Comparison of ENCODE assay signal across 14 mouse cellular contexts in the genomic region with DNA sequence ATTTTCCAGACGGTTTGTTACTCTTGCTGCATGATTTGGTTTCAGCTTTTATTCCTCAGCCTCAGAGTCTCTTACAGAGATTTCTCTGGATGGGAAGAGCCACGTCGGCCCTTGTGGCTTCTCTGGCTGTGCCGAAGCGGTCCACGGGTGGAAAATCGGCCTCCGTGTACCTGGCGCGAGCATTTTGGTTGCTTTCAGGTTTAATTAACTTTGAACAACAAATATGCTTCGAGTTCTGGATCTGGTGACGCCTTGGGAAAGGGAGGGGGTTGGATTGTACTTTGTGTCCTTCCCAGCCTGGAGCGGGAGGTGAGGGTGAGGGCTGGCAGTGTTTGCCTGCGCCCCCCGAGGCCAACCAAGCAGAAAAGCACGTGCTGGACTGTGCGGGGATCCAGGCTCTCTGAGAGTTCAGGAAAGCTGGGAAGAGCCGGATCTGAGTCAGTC. TPM values are rescaled to one million over a fixed set of nuclear protein-coding genes. Genes with fewer than 3 reads are reported as not detected.
DNase-seq lines count a peak whose midpoint lies in the region; ATAC-seq and TF ChIP-seq lines count a peak whose summit lies in the region.
"Had no signal": no experiment of that assay in that cellular context is flagged by ENCODE, and none has a peak within 500 bp of the region (broad histone marks: within the 10 kb centered on the region; RNA-seq: fewer than 3 reads in every experiment).

No protein-coding gene starts in this region.

- no peak overlapping the region for H3K27ac ChIP-seq in neural tube, embryonic 15.5 days (replicated peaks)
- H3K27ac ChIP-seq in hindbrain, embryonic 16.5 days (ENCODE audit: low read depth, low read length) = peak overlapping the region; percentile 29; the same call in 1 of the 2 replicates
- no peak overlapping the region for H3K27ac ChIP-seq in intestine, postnatal 0 days (ENCODE audit: low read depth, low read length)
- H3K27ac ChIP-seq: liver, embryonic 12.5 days had no signal

- peaks cover 9% of the 10 kb centered on the region; the same call in 1 of the 2 replicates for H3K4me1 ChIP-seq in neural tube, embryonic 15.5 days
- peaks cover 3% of the 10 kb centered on the region; the same call in 1 of the 2 replicates for H3K4me1 ChIP-seq in hindbrain, embryonic 16.5 days (ENCODE audit: control insufficient read depth, insufficient read depth, low read depth, low read length)
- H3K4me1 ChIP-seq in intestine, postnatal 0 days (replicated peaks; ENCODE audit: control insufficient read depth, insufficient read depth, low read length) = no peaks in the 10 kb centered on the region
- H3K4me1 ChIP-seq: liver, embryonic 12.5 days had no signal

- 1% methylated on average over 18 of the region's 18 CpGs for WGBS in neural tube, embryonic 15.5 days
- 2% methylated on average over 18 of the region's 18 CpGs for WGBS in hindbrain, embryonic 16.5 days
- 1% methylated on average over 18 of the region's 18 CpGs for WGBS in intestine, postnatal 0 days

- no peak for ATAC-seq in neural tube, embryonic 15.5 days (ENCODE audit: low FRiP score)
- ATAC-seq in hindbrain, embryonic 16.5 days = peak; percentile 53; the same call in 1 of the 2 replicates
- ATAC-seq in intestine, postnatal 0 days = no peak
- ATAC-seq in inflammation-experienced regulatory T-cells, adult 6 months = no peak
- ATAC-seq: liver, embryonic 12.5 days had no signal

- TF ChIP-seq CTCF in intestine, postnatal 0 days (IDR thresholded peaks at IDR 0.05; ENCODE audit: low read depth) = no peak

- H3K9me3 ChIP-seq in neural tube, embryonic 15.5 days (replicated peaks) = no peaks in the 10 kb centered on the region
- no peaks in the 10 kb centered on the region for H3K9me3 ChIP-seq in hindbrain, embryonic 16.5 days (ENCODE audit: control insufficient read depth, low read length)
- no peaks in the 10 kb centered on the region for H3K9me3 ChIP-seq in intestine, postnatal 0 days (ENCODE audit: control insufficient read depth)
- H3K9me3 ChIP-seq: G1E; liver, embryonic 12.5 days had no signal

- DNase-seq in cerebellum, adult 9-10 months = peak; percentile 13
- no peak for DNase-seq in cerebellum, adult 8-10 months
- peak; percentile 67 for DNase-seq in neural tube, embryonic 10.5 days (ENCODE audit: extremely low spot score, low spot score)
- peak; percentile 88 for DNase-seq in retina, postnatal 1 day
- DNase-seq: gastrocnemius, postnatal 25 days; kidney, adult 9 months; lung, postnatal 14 days had no signal

- H3K9ac ChIP-seq in neural tube, embryonic 15.5 days (replicated peaks) = no peak overlapping the region
- H3K9ac ChIP-seq in hindbrain, embryonic 16.5 days (ENCODE audit: low read depth, low read length) = peak overlapping the region; percentile 22; the same call in 1 of the 2 replicates
- no peak overlapping the region for H3K9ac ChIP-seq in intestine, postnatal 0 days (ENCODE audit: low read depth, low read length)
- H3K9ac ChIP-seq: liver, embryonic 12.5 days had no signal

- no peaks in the 10 kb centered on the region for H3K36me3 ChIP-seq in neural tube, embryonic 15.5 days
- no peaks in the 10 kb centered on the region for H3K36me3 ChIP-seq in hindbrain, embryonic 16.5 days (ENCODE audit: control insufficient read depth, insufficient read depth, low read length)
- H3K36me3 ChIP-seq in intestine, postnatal 0 days (ENCODE audit: control insufficient read depth, insufficient read depth) = no peaks in the 10 kb centered on the region
- H3K36me3 ChIP-seq: G1E; liver, embryonic 12.5 days had no signal

- no peak overlapping the region for H3K4me3 ChIP-seq in neural tube, embryonic 15.5 days (replicated peaks)
- H3K4me3 ChIP-seq in hindbrain, embryonic 16.5 days (ENCODE audit: low read length) = peak overlapping the region; percentile 12
- no peak overlapping the region for H3K4me3 ChIP-seq in intestine, postnatal 0 days (ENCODE audit: low read depth, low read length)
- H3K4me3 ChIP-seq: liver, embryonic 12.5 days had no signal

- peaks cover 84% of the 10 kb centered on the region for H3K27me3 ChIP-seq in neural tube, embryonic 15.5 days (replicated peaks)
- peaks cover 67% of the 10 kb centered on the region for H3K27me3 ChIP-seq in hindbrain, embryonic 16.5 days (replicated peaks; ENCODE audit: control insufficient read depth, insufficient read depth, low read length)
- H3K27me3 ChIP-seq in intestine, postnatal 0 days (replicated peaks; ENCODE audit: control insufficient read depth, insufficient read depth, low read length) = peaks cover 92% of the 10 kb centered on the region

- no peak overlapping the region for H3K4me2 ChIP-seq in neural tube, embryonic 15.5 days
- peak overlapping the region; percentile 39 for H3K4me2 ChIP-seq in hindbrain, embryonic 16.5 days (ENCODE audit: low read length)
- no peak overlapping the region for H3K4me2 ChIP-seq in intestine, postnatal 0 days (replicated peaks; ENCODE audit: low read depth)
- H3K4me2 ChIP-seq: liver, embryonic 12.5 days had no signal

RNA-seq across cellular contexts. Expression of a gene that starts 7.1 kb away (rescaled TPM):
- polyA plus RNA-seq in neural tube, embryonic 15.5 days (2015; fragmentation: Nextera tagmentation; extraction: Ambion mirVana) = 9.4 and 11.4 TPM in 2 replicates
- polyA plus RNA-seq in hindbrain, embryonic 16.5 days (2015; fragmentation: Nextera tagmentation; extraction: Ambion mirVana) = 40.7 and 43.8 TPM in 2 replicates
- polyA plus RNA-seq in intestine, postnatal 0 days (2015; fragmentation: Nextera tagmentation; extraction: Ambion mirVana) = 0.43 and 0.51 TPM in 2 replicates
- under 1 TPM in 2 of 3 experiments, not detected in 1; 0.20 to 0.67 TPM for polyA plus RNA-seq in inflammation-experienced regulatory T-cells, adult 6 months (2017; shearing (Covaris generic))
- polyA plus RNA-seq: heart, embryonic 16.5 days had no signal
